Mouse (Mus musculus): Measurements from ENCODE around the gene Pola2.

Pola2 gene

GRCm38 (mm10) chr19:5911430-5912102 lies 52.4 kb downstream of the Pola2 start:
- CTCF ChIA-PET: interaction anchor here (1.0 kb wide), 1 partner anchor 12 kb away, joined by 5 read pairs; no protein-coding TSS in a partner anchor

DNA sequence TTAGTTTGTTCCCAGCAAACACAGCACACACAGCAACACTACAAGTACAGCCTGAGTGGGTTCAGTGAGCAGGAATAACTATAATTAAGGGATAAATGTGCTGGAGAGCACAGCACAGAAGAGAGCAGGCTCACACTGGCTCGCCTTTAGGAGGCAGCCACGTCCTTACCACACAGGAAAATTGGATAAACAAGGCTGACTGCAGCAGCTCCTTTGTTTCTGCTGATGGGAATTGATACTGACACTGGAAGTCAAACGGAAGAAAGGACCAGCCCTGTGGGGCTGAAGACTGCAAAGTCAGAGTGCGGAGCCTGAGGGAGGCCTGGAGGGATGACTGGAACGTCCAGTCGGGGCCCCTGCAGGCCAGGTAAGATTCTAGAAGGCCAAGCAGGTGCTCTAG lies 53.8 kb downstream of the Pola2 start:
- CTCF ChIA-PET: no interaction called here

GRCm38 (mm10) chr19:5907275-5907674 lies 56.7 kb downstream of the Pola2 start:
- CTCF ChIA-PET: no interaction called here

- CTCF ChIA-PET: interaction anchor here (0.7 kb wide), 1 partner anchor 163 kb away, joined by 3 read pairs; no protein-coding TSS in a partner anchor
Observed at GRCm38 (mm10) chr19:5894002-5894678, 69.9 kb downstream of the Pola2 start, which contains the start of gene Tigd3. Gene Tigd3 (minus strand): TSS chr19:5894149.

GRCm38 (mm10) chr19:5893282-5894001 lies 70.6 kb downstream of the Pola2 start:
- CTCF ChIA-PET: interaction anchor here (0.7 kb wide), 1 partner anchor 163 kb away, joined by 3 read pairs; no protein-coding TSS in a partner anchor

DNA sequence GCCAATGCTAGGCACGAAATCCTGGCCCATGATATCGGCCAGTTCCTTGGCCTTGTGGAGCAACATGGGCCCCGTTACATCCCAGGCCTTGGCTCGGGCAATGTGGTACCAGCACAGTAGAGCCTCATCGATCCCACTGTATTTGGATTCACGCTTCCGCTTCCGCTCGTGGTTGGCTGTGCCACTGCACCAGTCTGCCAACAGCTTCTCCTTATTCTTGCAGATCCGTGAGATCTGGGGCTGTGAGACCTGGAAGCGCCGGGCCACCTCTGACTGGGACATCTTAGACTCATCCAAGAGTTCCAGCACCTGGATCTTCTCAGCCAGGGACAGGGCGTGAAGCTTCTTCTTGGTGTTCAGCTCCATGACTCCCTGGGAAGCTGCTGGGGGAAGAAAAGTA lies 71.3 kb downstream of the Pola2 start:
- CTCF ChIA-PET: interaction anchor here (0.6 kb wide), 1 partner anchor 274 kb away, joined by 3 read pairs; no protein-coding TSS in a partner anchor

GRCm38 (mm10) chr19:5892262-5892661 lies 71.7 kb downstream of the Pola2 start:
- CTCF ChIA-PET: interaction anchor here (0.6 kb wide), 1 partner anchor 273 kb away, joined by 3 read pairs; no protein-coding TSS in a partner anchor

DNA sequence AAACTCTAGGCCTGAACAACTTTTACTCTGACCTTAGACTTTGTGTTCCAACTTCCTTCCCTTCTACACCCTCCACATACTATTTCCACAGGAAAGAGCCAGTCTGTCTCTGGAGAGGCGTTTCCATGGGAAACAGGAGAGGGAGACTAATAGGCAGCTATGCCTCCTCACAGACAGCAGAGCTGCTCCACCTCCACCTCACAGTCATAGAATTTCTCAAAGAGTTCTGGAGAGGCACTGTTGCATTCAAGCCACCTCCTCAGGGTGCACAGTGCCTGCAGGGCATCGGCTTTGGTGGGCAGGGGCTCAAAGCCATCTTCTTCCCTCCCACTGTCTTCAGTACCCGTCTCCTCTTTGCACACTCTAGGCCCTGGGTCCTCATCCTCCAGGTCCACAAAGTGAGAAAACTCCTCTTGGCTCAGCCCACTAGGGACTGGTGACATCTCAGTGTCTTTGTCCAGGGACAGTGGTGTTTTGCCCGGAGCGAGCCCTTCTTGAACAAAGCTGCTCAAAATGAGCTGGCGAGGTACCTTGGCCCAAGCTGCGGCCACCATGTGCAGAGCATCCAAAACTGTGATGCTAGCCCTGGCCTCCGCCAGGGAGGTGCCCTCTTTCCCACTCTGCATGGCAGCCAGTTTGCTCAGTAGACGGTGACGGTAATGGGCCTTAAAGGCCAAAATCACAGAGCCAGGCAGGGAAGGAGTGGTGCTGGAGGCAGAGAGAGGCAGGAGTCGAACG lies 72.3 kb downstream of the Pola2 start:
- CTCF ChIA-PET: no interaction called here

All from spleen, embryonic (tissue).